Mouse (Mus musculus): ENCODE results near the gene Decr2.
"Not testable (repeated sequence)": the region's sequence is repeated elsewhere in the genome, so short reads cannot be mapped to it uniquely, and the experiment has no call there.

Decr2 gene

GRCm38 (mm10) chr17:26057787-26058567 is 32.2 kb downstream of the Decr2 start:
- in situ Hi-C loops (cut with MboI, MseI): no loop called here

- in situ Hi-C loops (cut with MboI, MseI): no loop called here
Measured at GRCm38 (mm10) chr17:26057278-26057677, 32.9 kb downstream of the Decr2 start.

DNA sequence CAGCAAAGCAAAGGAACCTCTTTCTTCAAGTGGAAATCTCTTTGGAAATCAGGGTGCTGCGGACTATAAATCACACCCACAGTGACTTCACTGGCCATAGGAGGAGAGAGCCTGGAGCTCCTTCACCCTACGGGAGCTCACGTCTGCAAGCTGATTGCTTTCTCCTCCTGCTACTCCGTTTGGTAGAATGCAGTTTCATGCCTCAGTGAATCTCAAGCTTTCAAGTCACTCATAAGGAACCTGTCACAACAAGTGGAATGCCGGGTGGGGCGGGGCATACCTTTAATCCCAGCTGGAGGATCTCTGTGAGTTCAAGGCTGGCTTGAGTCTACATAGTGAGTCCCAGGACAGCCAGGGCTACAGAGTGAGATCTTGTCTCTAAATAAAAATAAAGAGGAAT is 35.0 kb downstream of the Decr2 start:
- in situ Hi-C loops (cut with MboI, MseI): no loop called here

DNA sequence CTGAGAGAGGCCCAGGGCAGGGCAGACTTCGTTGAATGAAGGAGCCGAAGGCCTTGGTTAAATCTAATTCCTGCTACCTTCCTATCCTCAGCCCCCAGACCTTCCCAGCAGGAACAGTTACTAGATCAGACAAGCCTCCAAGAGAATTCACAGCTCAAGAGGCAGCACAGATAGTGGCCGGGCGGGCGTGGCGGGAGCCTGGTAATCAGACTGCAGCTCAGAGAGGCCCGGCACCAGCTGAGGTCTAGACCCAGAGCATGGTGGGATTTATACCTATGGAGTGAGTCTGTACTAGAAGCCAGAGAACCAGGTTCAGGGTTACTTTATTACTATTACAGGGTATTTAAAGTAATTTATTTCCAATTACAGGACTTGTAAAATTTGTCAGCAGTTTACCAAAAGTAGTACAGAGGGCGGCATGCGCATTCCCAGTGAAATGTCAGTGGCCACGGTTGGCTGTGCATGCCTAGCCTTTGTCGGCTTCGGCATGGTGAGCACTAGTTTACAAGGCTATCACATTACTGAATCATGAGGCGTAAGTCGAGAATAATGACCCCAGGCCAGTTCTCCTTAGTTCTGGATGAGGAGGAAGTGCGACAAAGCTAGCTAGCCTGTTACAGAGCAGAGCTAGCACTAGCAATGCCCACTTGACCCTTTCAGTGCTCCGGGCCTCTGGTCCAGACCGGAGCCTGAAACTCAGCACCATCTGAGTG is 35.8 kb downstream of the Decr2 start:
- in situ Hi-C loops (cut with MboI, MseI): no loop called here

DNA sequence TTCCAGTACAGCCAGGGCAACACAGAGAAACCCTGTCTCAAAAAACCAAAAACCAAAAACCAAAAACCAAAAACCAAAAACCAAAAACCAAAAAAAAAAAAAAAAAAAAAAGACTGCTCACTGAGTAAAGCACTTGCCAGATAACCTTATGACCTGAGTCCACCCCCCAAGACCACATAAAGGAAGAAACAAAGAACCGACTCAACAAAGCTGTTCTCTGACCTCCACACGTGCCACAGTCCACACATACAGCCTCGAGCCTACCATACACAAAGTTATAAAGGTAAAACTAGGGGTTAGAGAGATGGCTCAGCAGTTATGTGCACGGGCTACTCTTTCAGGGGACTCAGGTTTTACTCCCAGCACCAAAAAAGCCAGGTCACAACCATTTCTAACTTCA is 37.4 kb downstream of the Decr2 start:
- in situ Hi-C loops (cut with MboI, MseI): no loop called here

GRCm38 (mm10) chr17:26052074-26052473 is 38.1 kb downstream of the Decr2 start:
- in situ Hi-C loops (cut with MboI, MseI): no loop called here

DNA sequence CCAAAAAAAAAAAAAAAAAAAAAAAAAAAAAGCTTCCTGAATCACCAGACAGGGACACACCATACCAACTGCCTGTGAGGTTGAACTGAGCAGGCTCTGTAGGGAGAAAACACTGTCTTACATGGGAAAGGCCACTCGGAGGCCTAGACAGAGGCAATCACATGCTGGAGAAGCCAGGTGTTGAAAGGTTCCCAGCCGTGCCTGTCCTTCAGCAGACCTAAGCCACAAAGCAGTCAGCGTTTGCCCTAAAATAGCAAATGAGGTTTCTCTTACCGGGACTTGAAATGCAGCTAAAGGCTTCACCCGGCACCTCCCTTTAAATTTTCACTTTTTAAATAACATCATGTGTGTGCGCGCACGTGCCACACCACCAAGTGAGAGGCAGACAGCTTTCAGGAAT is 42.0 kb downstream of the Decr2 start:
- in situ Hi-C loops (cut with MboI, MseI): no loop called here

DNA sequence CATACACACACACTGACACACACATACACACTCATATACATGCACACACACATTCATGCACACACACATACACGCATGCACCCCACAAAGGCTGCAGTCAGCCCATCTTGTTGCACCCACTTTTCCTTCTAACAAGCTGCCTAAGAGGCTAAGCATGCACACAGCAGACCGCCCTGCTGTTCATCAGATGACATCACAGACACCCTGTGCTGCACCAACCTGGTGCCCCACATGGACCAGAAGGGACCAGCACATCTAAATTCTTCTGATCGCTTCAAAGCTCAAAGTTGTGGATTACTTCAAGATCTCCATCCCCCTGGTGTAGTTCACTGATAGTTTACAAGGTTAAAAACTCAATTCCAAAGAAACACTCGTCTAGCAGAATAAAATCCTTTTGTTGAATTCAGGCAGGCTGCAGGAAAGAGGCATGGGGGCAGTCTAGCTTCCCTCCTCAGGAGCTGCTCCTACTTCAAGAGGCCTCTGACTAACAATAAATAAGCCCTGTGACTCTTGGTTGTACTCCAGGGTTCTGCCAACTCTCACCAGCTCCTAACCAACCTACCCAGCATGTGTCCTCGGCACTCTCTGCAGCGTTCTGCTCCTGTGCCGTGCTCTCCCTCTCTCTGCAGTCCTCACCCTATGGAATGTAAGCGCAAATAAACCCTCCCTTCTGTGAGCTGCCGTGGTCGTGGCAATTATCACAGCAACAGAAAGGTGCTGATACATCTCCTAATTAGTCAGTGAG is 43.7 kb downstream of the Decr2 start:
- in situ Hi-C loops (cut with MboI, MseI): no loop called here

DNA sequence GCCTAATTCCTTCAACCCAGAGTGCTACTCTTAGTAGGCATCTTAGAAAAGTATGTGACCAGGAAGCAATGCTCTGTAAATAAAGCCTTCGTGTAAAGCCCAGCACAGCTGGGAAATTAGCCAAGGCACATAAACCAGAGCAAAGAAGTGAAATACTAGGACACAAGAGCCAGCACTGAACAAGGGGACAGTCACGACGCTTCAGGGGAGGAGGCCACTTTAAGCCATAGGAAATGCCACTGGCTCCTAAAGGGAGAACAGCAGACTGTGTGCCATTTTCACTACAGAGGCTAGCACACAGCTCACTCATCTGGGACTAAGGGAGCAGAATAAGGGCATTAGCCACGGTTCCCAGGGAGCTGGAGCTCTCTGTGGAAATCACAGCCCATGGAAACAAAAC is 44.9 kb downstream of the Decr2 start:
- in situ Hi-C loops (cut with MboI, MseI): no loop called here

DNA sequence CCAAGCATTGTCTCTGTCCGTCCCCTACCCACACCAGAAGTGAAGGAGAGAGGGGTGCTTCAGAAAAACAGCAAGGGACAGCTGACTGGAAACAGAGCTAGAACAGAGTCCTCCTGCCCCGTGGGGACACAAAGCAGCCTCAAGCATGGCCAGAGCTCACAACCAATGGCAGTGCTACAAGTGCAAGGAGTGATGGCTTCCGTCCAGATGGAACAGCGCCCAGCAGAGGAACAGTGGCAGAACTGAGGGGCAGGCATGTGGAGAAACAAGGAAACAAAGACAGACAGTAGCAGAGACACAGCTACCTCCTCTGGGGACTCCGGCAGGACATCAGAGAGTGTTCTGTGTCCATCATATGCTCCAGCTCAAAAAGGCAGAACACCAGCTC is 46.9 kb downstream of the Decr2 start:
- in situ Hi-C loops (cut with MboI, MseI): no loop called here

- in situ Hi-C loops (cut with MboI, MseI): no loop called here
Measured at GRCm38 (mm10) chr17:26042599-26043248, 47.4 kb downstream of the Decr2 start.

GRCm38 (mm10) chr17:26041111-26041802 is 48.9 kb downstream of the Decr2 start:
- in situ Hi-C loops (cut with MboI, MseI): no loop called here

- in situ Hi-C loops (cut with MboI, MseI): not testable (repeated sequence)
Measured at GRCm38 (mm10) chr17:26040711-26041110, 49.4 kb downstream of the Decr2 start.

DNA sequence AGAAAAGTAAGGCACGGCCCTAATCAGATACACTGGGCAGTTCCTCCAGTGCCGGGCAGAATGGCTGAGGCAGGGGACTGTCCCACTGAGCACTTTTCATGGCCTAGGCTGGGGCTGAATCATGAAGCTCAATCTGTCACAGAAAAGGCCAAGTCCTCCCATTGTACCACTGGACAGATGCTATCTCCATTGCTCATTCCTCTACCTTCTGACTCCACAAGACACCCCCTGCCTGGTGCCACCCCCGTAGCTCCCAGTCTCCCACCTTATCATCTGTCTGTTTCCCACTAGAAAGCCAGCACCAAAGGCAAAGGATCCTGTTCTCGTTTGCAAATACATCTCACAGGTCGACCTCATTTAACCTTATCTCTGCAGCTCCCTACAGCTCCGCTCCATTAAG is 58.1 kb downstream of the Decr2 start:
- in situ Hi-C loops (cut with MboI, MseI): no loop called here

DNA sequence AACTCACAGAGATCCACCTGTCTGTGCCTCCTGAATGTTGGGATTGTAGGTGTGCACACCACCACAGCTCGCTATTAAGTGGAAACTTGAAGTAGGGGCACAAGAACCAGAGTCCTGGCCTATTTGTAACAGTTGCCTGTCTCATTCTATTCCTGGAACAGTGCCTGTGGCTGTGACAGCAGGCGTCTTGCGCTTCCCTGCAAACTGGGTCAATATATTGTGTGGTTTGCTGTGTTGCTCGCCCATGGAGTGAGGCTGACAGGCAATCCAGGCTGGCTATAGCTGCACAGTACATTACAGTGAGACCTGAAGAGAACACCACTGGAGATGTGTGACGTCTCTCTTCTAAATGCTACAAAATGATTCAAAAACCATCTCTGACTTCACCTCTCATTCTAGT is 58.6 kb downstream of the Decr2 start:
- in situ Hi-C loops (cut with MboI, MseI): no loop called here

Measured in T-helper 17 cell (primary cell).